Mouse (Mus musculus) megakaryocyte progenitor cell, adult 5-6 weeks (primary cell): ENCODE measurements around the gene Ctnnd2. TPM values are rescaled to one million over a fixed set of nuclear protein-coding genes. Genes with fewer than 3 reads are reported as not detected.

Experiments used
- ATAC-seq: replicated peaks from 2 replicates; pipeline ENCODE4 v1.8.0; 2016; ENCODE audit warnings: mild to moderate bottlenecking, moderate TSS enrichment, inconsistent platforms; ENCODE audit not compliant: poor library complexity
- total RNA-seq, 2 experiments: library from RNA; stranded (forward) in 1 of 2; stranded (reverse) in 1 of 2; fragments of 157-497, 149-512 nt in 1 of 2; fragments of 200-1000 nt in 1 of 2; gene quantifications; 2 replicates each; pipeline versions ENCODE4 v1.2.3 to v1.2.4; 2015 to 2017

The Ctnnd2 gene
- total RNA-seq, 2 experiments from 2014 or later = 0.10 TPM; not detected in 1

- ATAC-seq = no peak
Observed at GRCm38 (mm10) chr15:30471280-30471966, 299.0 kb downstream of the Ctnnd2 start.

- no peak for ATAC-seq
Observed at GRCm38 (mm10) chr15:30480676-30481075, 308.3 kb downstream of the Ctnnd2 start.

GRCm38 (mm10) chr15:30506476-30506875 lies 334.1 kb downstream of the Ctnnd2 start:
- ATAC-seq = no peak

GRCm38 (mm10) chr15:30512467-30512866 lies 340.1 kb downstream of the Ctnnd2 start:
- no peak for ATAC-seq

- no peak for ATAC-seq
Observed at GRCm38 (mm10) chr15:30513122-30513521, 340.7 kb downstream of the Ctnnd2 start.

GRCm38 (mm10) chr15:30515425-30515824 lies 343.0 kb downstream of the Ctnnd2 start:
- ATAC-seq = no peak

GRCm38 (mm10) chr15:30541459-30541858 lies 369.1 kb downstream of the Ctnnd2 start:
- no peak for ATAC-seq

GRCm38 (mm10) chr15:30548263-30548662 lies 375.9 kb downstream of the Ctnnd2 start:
- ATAC-seq = no peak

- no peak for ATAC-seq
Observed at GRCm38 (mm10) chr15:30550956-30551355, 378.6 kb downstream of the Ctnnd2 start.

GRCm38 (mm10) chr15:30553910-30554406 lies 381.6 kb downstream of the Ctnnd2 start:
- no peak for ATAC-seq

GRCm38 (mm10) chr15:30555787-30556186 lies 383.4 kb downstream of the Ctnnd2 start:
- no peak for ATAC-seq

- no peak for ATAC-seq
Observed at GRCm38 (mm10) chr15:30562375-30562774, 390.0 kb downstream of the Ctnnd2 start.

- peak; percentile 57 for ATAC-seq
Observed at GRCm38 (mm10) chr15:30564594-30564993, 392.2 kb downstream of the Ctnnd2 start.

- no peak for ATAC-seq
Observed at GRCm38 (mm10) chr15:30570254-30570800, 397.9 kb downstream of the Ctnnd2 start.

- ATAC-seq = no peak
Observed at GRCm38 (mm10) chr15:30587446-30587845, 415.1 kb downstream of the Ctnnd2 start.

- no peak for ATAC-seq
Observed at GRCm38 (mm10) chr15:30590865-30591264, 418.5 kb downstream of the Ctnnd2 start.

- no peak for ATAC-seq
Observed at GRCm38 (mm10) chr15:30595507-30595906, 423.1 kb downstream of the Ctnnd2 start.

- ATAC-seq = peak; percentile 96
Observed at GRCm38 (mm10) chr15:30610613-30611012, 438.2 kb downstream of the Ctnnd2 start.

- no peak for ATAC-seq
Observed at GRCm38 (mm10) chr15:30615451-30615850, 443.1 kb downstream of the Ctnnd2 start.

- ATAC-seq = peak; percentile 46
Observed at GRCm38 (mm10) chr15:30616861-30617260, 444.5 kb downstream of the Ctnnd2 start.

- no peak for ATAC-seq
Observed at GRCm38 (mm10) chr15:30617932-30618331, 445.5 kb downstream of the Ctnnd2 start.

- ATAC-seq = no peak
Observed at GRCm38 (mm10) chr15:30628524-30628923, 456.1 kb downstream of the Ctnnd2 start.
